Mouse (Mus musculus): ENCODE measurements around the gene Gm6205.
"Not testable (repeated sequence)": the region's sequence is repeated elsewhere in the genome, so short reads cannot be mapped to it uniquely, and the experiment has no call there.

Gm6205 gene

DNA sequence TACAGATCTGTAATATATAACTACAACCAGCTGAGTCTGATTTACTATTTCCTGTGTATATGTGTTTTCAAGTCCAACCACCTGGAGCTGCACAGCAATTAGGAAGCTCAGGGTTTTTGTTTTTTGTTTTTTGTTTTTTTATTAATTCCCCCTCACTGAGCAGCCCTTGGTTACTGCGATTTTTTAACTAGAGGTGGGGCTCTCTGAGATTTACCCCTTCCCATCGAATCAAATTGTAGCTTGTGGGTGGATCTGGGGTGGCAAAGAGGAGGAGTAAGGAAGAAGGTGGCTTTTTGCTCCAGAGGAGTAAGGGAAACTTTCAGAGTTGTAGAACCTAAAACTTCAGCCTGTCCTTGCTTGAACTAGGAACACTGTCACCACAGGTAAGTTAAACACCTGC lies at the start of gene Gm6205:
Gm6205 (plus strand) TSS at position 301 of the 400 bp plus-strand sequence.
- not testable (repeated sequence) for DNase-seq

DNA sequence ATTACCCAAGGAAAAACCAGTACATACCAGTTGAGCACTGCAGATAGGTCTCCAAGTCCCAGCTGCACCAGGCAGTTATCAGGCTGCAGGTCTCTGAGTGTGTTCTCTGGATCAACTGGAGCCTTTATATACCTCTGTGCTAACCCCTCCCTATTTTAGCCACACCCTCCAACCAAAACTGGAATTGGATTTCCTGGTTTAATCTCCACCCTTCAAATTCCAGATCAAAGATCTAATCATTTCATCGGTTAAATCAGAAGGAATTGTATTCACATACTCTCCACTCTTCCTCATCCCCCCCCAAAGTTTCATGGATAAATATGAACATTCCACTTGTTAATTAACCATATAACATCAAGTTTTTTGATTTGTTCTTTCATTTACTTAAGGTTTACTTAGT lies 31.9 kb upstream of the Gm6205 start, which contains the start of gene Gm3147:
Gm3147 (minus strand) TSS at position 101 of the 400 bp plus-strand sequence.
- DNase-seq: not testable (repeated sequence)

- not testable (repeated sequence) for DNase-seq
These were observed 24.5 kb upstream of the Gm6205 start, which contains the start of gene Gm6509 for GRCm38 (mm10) chr5:94623679-94624078. Gene Gm6509 (plus strand): TSS chr5:94623979.

Data from kidney, adult 18-20 months (tissue).